ENCODE assay signal across 12 mouse cellular contexts in genomic region chrX:38593180-38593889, GRCm38 (mm10). TPM values are rescaled to one million over a fixed set of nuclear protein-coding genes. Genes with fewer than 3 reads are reported as not detected.
DNase-seq lines count a peak whose midpoint lies in the region; ATAC-seq and TF ChIP-seq lines count a peak whose summit lies in the region.
"Had no signal": no experiment of that assay in that cellular context is flagged by ENCODE, and none has a peak within 500 bp of the region (broad histone marks: within the 10 kb centered on the region; RNA-seq: fewer than 3 reads in every experiment).

No protein-coding gene starts in this region.

- no peak overlapping the region for H3K9ac ChIP-seq in kidney, embryonic 16.5 days (replicated peaks; ENCODE audit: low read length)
- H3K9ac ChIP-seq in embryonic facial prominence, embryonic 14.5 days (ENCODE audit: low read depth, low read length) = no peak overlapping the region
- no peak overlapping the region for H3K9ac ChIP-seq in heart, adult 2 months (ENCODE audit: low read depth, low read length)

- no peaks in the 10 kb centered on the region for H3K9me3 ChIP-seq in kidney, embryonic 16.5 days (ENCODE audit: low read length)
- no peaks in the 10 kb centered on the region for H3K9me3 ChIP-seq in embryonic facial prominence, embryonic 14.5 days (ENCODE audit: control insufficient read depth, low read length)

- H3K27me3 ChIP-seq in kidney, embryonic 16.5 days (ENCODE audit: insufficient read depth, low read length) = no peaks in the 10 kb centered on the region
- no peaks in the 10 kb centered on the region for H3K27me3 ChIP-seq in embryonic facial prominence, embryonic 14.5 days (replicated peaks; ENCODE audit: control insufficient read depth, insufficient read depth, low read length)
- H3K27me3 ChIP-seq in heart, adult 2 months (ENCODE audit: control insufficient read depth, insufficient read depth, low read length) = no peaks in the 10 kb centered on the region

- H3K4me3 ChIP-seq in kidney, embryonic 16.5 days (ENCODE audit: low read length) = no peak overlapping the region
- no peak overlapping the region for H3K4me3 ChIP-seq in embryonic facial prominence, embryonic 14.5 days (ENCODE audit: low read depth, low read length)
- H3K4me3 ChIP-seq in heart, adult 2 months = no peak overlapping the region
- H3K4me3 ChIP-seq: left cerebral cortex, adult 2 months had no signal

- H3K36me3 ChIP-seq in kidney, embryonic 16.5 days (ENCODE audit: insufficient read depth, low read length) = no peaks in the 10 kb centered on the region
- no peaks in the 10 kb centered on the region for H3K36me3 ChIP-seq in embryonic facial prominence, embryonic 14.5 days (ENCODE audit: control insufficient read depth, insufficient read depth, low read length)
- no peaks in the 10 kb centered on the region for H3K36me3 ChIP-seq in heart, adult 2 months (ENCODE audit: control insufficient read depth, insufficient read depth, low read length)

- no peak for TF ChIP-seq EP300 in heart, adult 2 months (IDR thresholded peaks at IDR 0.05; ENCODE audit: insufficient read depth, low read depth, low read length)

- H3K4me2 ChIP-seq in kidney, embryonic 16.5 days (replicated peaks; ENCODE audit: low read depth, low read length) = no peak overlapping the region
- H3K4me2 ChIP-seq in embryonic facial prominence, embryonic 14.5 days (ENCODE audit: low read depth, low read length) = no peak overlapping the region

- H3K79me2 ChIP-seq in heart, adult 2 months (replicated peaks; ENCODE audit: control insufficient read depth, insufficient read depth, low read length) = no peaks in the 10 kb centered on the region

- TF ChIP-seq POLR2A in heart, adult 2 months (IDR thresholded peaks at IDR 0.05; ENCODE audit: insufficient read depth, low read depth, low read length) = no peak

- H3K27ac ChIP-seq in kidney, embryonic 16.5 days (ENCODE audit: low read length) = 0 out of 2 replicates have a peak overlapping the region, but pooled peaks have one; percentile 46
- peak overlapping the region; percentile 52; the same call in 1 of the 2 replicates for H3K27ac ChIP-seq in embryonic facial prominence, embryonic 14.5 days (replicated peaks; ENCODE audit: low read depth, low read length)
- no peak overlapping the region for H3K27ac ChIP-seq in heart, adult 2 months
- H3K27ac ChIP-seq: left cerebral cortex, adult 2 months had no signal

- H3K4me1 ChIP-seq in kidney, embryonic 16.5 days (ENCODE audit: insufficient read depth, low read length) = no peaks in the 10 kb centered on the region; the same call in 1 of the 2 replicates
- H3K4me1 ChIP-seq in embryonic facial prominence, embryonic 14.5 days (ENCODE audit: control insufficient read depth, insufficient read depth, low read length) = no peaks in the 10 kb centered on the region
- H3K4me1 ChIP-seq in heart, adult 2 months (ENCODE audit: control insufficient read depth, insufficient read depth, low read length) = no peaks in the 10 kb centered on the region; the same call in 1 of the 2 replicates

- TF ChIP-seq CTCF in heart, adult 2 months (IDR thresholded peaks at IDR 0.05) = no peak

- no peak for DNase-seq in kidney, adult 18-20 months
- peak; percentile 22 for DNase-seq in right cerebral cortex, postnatal 4 days
- DNase-seq in right cerebral cortex, adult 18-20 months = no peak
- DNase-seq in embryonic facial prominence, embryonic 14.5 days (ENCODE audit: low spot score) = peak; percentile 82
- DNase-seq in gastrocnemius, postnatal 10 days = no peak
- DNase-seq in heart, adult 2 months = no peak
- DNase-seq: heart, adult 11 months; lung, postnatal 10 days had no signal

- intact Hi-C loops in heart, adult 2 months (cut with DNase I) = no loop called here

- ATAC-seq in kidney, embryonic 16.5 days (ENCODE audit: low FRiP score, low TSS enrichment) = no peak
- peak; percentile 60; the same call in 1 of the 2 replicates for ATAC-seq in embryonic facial prominence, embryonic 14.5 days (ENCODE audit: low read depth)
- ATAC-seq in megakaryocyte progenitor cell, adult 5-6 weeks (replicated peaks; ENCODE audit: poor library complexity) = peak; percentile 77
- ATAC-seq: midbrain, embryonic 16.5 days had no signal

- 52% methylated on average over 5 of the region's 5 CpGs for WGBS in kidney, embryonic 16.5 days
- WGBS in embryonic facial prominence, embryonic 14.5 days = 48% methylated on average over 5 of the region's 5 CpGs
- WGBS in heart, adult 2 months = 45% methylated on average over 5 of the region's 5 CpGs

RNA-seq across cellular contexts. Expression of gene Mcts1, which starts 7.0 kb away (rescaled TPM):
- 77.7 and 81.7 TPM in 2 replicates for polyA plus RNA-seq in kidney, embryonic 16.5 days (2015; fragmentation: Nextera tagmentation; extraction: Ambion mirVana)
- 92.1 and 104 TPM in 2 replicates for polyA plus RNA-seq in embryonic facial prominence, embryonic 14.5 days (2014; fragmentation: Nextera tagmentation; extraction: Ambion mirVana)
- 112 and 140 TPM in 2 replicates for total RNA-seq in megakaryocyte progenitor cell, adult 5-6 weeks (2015)
- total RNA-seq in megakaryocyte progenitor cell, adult 5-6 weeks (2017) = 42.1 and 46.7 TPM in 2 replicates
- total RNA-seq in gastrocnemius, postnatal 10 days (2021) = 10 to 100 TPM; 42.7 to 52.7 TPM
- total RNA-seq in heart, adult 2 months (2021) = 10 to 100 TPM; 32.5 to 34.7 TPM
- polyA plus RNA-seq in heart, adult 2 months (2012; rRNA removed) = 11.9 and 17.1 TPM in 2 replicates

RNA-seq across cellular contexts. Expression of gene Cul4b, which starts 17.3 kb away (rescaled TPM):
- polyA plus RNA-seq in kidney, embryonic 16.5 days (2015; fragmentation: Nextera tagmentation; extraction: Ambion mirVana) = 29.1 and 31.3 TPM in 2 replicates
- polyA plus RNA-seq in embryonic facial prominence, embryonic 14.5 days (2014; fragmentation: Nextera tagmentation; extraction: Ambion mirVana) = 32.7 and 36.9 TPM in 2 replicates
- total RNA-seq in megakaryocyte progenitor cell, adult 5-6 weeks (2015) = 61.3 and 67.4 TPM in 2 replicates
- total RNA-seq in megakaryocyte progenitor cell, adult 5-6 weeks (2017) = 59.2 and 67.7 TPM in 2 replicates
- 10 to 100 TPM; 12.8 to 16.3 TPM for total RNA-seq in gastrocnemius, postnatal 10 days (2021)
- total RNA-seq in heart, adult 2 months (2021) = 10 to 100 TPM; 11.0 to 12.8 TPM
- 3.1 and 4.7 TPM in 2 replicates for polyA plus RNA-seq in heart, adult 2 months (2012; rRNA removed)

RNA-seq across cellular contexts. Expression of gene C1galt1c1, which starts 41.6 kb away (rescaled TPM):
- 36.4 and 37.3 TPM in 2 replicates for polyA plus RNA-seq in kidney, embryonic 16.5 days (2015; fragmentation: Nextera tagmentation; extraction: Ambion mirVana)
- 33.8 and 34.9 TPM in 2 replicates for polyA plus RNA-seq in embryonic facial prominence, embryonic 14.5 days (2014; fragmentation: Nextera tagmentation; extraction: Ambion mirVana)
- total RNA-seq in megakaryocyte progenitor cell, adult 5-6 weeks (2015) = 72.7 and 90.6 TPM in 2 replicates
- total RNA-seq in megakaryocyte progenitor cell, adult 5-6 weeks (2017) = 88.5 and 99.7 TPM in 2 replicates
- total RNA-seq in gastrocnemius, postnatal 10 days (2021) = 10 to 100 TPM; 10.7 to 12.1 TPM
- 10 to 100 TPM; 11.6 to 13.1 TPM for total RNA-seq in heart, adult 2 months (2021)
- 6.2 and 10.3 TPM in 2 replicates for polyA plus RNA-seq in heart, adult 2 months (2012; rRNA removed)

Comparison
In these comparisons a context has a peak if more than half of its experiments do, and no peak if none do; other contexts are left out.
1. DNase-seq: peak in right cerebral cortex, postnatal 4 days (single experiment) and embryonic facial prominence, embryonic 14.5 days (single experiment); none in kidney, adult 18-20 months (single experiment), right cerebral cortex, adult 18-20 months (single experiment), gastrocnemius, postnatal 10 days (single experiment) and heart, adult 2 months (0 of 2).
2. RNA of gene C1galt1c1, which starts 41.6 kb away (total RNA-seq): 72.7 to 99.7 TPM in megakaryocyte progenitor cell, adult 5-6 weeks; 11.6 to 13.1 TPM in heart, adult 2 months and 10.7 to 12.1 TPM in gastrocnemius, postnatal 10 days; every median in the first group is over 4 times any median in the second.